Mouse (Mus musculus) neural tube, embryonic 12.5 days (tissue): ENCODE results near the gene Atp13a4. TPM values are rescaled to one million over a fixed set of nuclear protein-coding genes. Genes with fewer than 3 reads are reported as not detected.

ENCODE experiments used
- ATAC-seq: fragments of 200-750 bp; cut with Nextera tagmentation; 2 replicates; pipeline ENCODE4 v1.8.0; 2017; ENCODE audit warnings: low read depth, mild to moderate bottlenecking, moderate TSS enrichment, moderate library complexity; ENCODE audit not compliant: low FRiP score
- H3K27ac ChIP-seq: fragments of 300-500 bp; sonication (generic); 2 replicates; pipeline ENCODE4 v1.5.1; 2016
- H3K27me3 ChIP-seq: fragments of 300-500 bp; sonication (generic); replicated peaks from 2 replicates; pipeline ENCODE4 v1.6.1; 2016; ENCODE audit warnings: mild to moderate bottlenecking
- H3K36me3 ChIP-seq: fragments of 300-500 bp; sonication (generic); 2 replicates; pipeline ENCODE4 v1.6.1; 2016; ENCODE audit warnings: mild to moderate bottlenecking
- H3K4me1 ChIP-seq: fragments of 300-500 bp; sonication (generic); 2 replicates; pipeline ENCODE4 v1.6.1; 2016
- H3K4me2 ChIP-seq: fragments of 300-500 bp; sonication (generic); replicated peaks from 2 replicates; pipeline ENCODE4 v1.6.1; 2016; ENCODE audit warnings: mild to moderate bottlenecking
- H3K4me3 ChIP-seq: fragments of 300-500 bp; sonication (generic); 2 replicates; pipeline ENCODE4 v1.5.1; 2016
- H3K9ac ChIP-seq: fragments of 300-500 bp; sonication (generic); 2 replicates; pipeline ENCODE4 v1.6.1; 2016; ENCODE audit warnings: mild to moderate bottlenecking
- H3K9me3 ChIP-seq: fragments of 300-500 bp; sonication (generic); 2 replicates; pipeline ENCODE4 v1.6.1; 2016; ENCODE audit warnings: mild to moderate bottlenecking
- WGBS: fragments of 180-500 bp; shearing (Covaris S2); methylation state at CpG from one replicate; pipeline ENCODE4 v1.1.7; 2016; 5-methylcytosine and 5-hydroxymethylcytosine counted together
- polyA plus RNA-seq: library from polyadenylated mRNA; unstranded; fragments of >200 nt; fragmentation: Nextera tagmentation; extraction: Ambion mirVana; gene quantifications from 2 replicates; pipeline ENCODE4 v1.2.1, GENCODE M21; 2016

Atp13a4 gene
- polyA plus RNA-seq, 1 experiment from 2014 or later: 0.49 TPM

- H3K27ac ChIP-seq: no peak overlapping the region
- no peaks in the 10 kb centered on the region for H3K4me1 ChIP-seq
- WGBS: 82% methylated on average over 4 of the region's 4 CpGs
Observed at GRCm38 (mm10) chr16:29535866-29536265, 8.8 kb downstream of the Atp13a4 start.

GRCm38 (mm10) chr16:29533641-29534040, 11.0 kb downstream of the Atp13a4 start:
- H3K4me2 ChIP-seq: no peak overlapping the region
- WGBS: 84% methylated on average over 6 of the region's 6 CpGs
- H3K36me3 ChIP-seq: no peaks in the 10 kb centered on the region
- ATAC-seq: no peak
- no peaks in the 10 kb centered on the region for H3K9me3 ChIP-seq
- no peak overlapping the region for H3K9ac ChIP-seq
- H3K4me1 ChIP-seq: no peaks in the 10 kb centered on the region
- H3K27me3 ChIP-seq: no peaks in the 10 kb centered on the region
- H3K27ac ChIP-seq: no peak overlapping the region
- H3K4me3 ChIP-seq: no peak overlapping the region

More at GRCm38 (mm10) chr16:29535866-29536265, 8.8 kb downstream of the Atp13a4 start:
- no peaks in the 10 kb centered on the region for H3K9me3 ChIP-seq
- H3K27me3 ChIP-seq: no peaks in the 10 kb centered on the region
- no peak for ATAC-seq
- H3K36me3 ChIP-seq: no peaks in the 10 kb centered on the region
- no peak overlapping the region for H3K4me2 ChIP-seq
- no peak overlapping the region for H3K4me3 ChIP-seq
- no peak overlapping the region for H3K9ac ChIP-seq

GRCm38 (mm10) chr16:29527085-29527484, 17.6 kb downstream of the Atp13a4 start:
- H3K4me3 ChIP-seq: no peak overlapping the region
- 95% methylated on average over 6 of the region's 6 CpGs for WGBS
- ATAC-seq: no peak

GRCm38 (mm10) chr16:29526585-29526984, 18.1 kb downstream of the Atp13a4 start:
- H3K4me1 ChIP-seq: no peaks in the 10 kb centered on the region
- ATAC-seq: no peak
- no peaks in the 10 kb centered on the region for H3K27me3 ChIP-seq
- H3K9me3 ChIP-seq: no peaks in the 10 kb centered on the region
- 92% methylated on average over 8 of the region's 8 CpGs for WGBS
- no peak overlapping the region for H3K27ac ChIP-seq
- no peaks in the 10 kb centered on the region for H3K36me3 ChIP-seq
- no peak overlapping the region for H3K4me2 ChIP-seq
- H3K4me3 ChIP-seq: no peak overlapping the region
- H3K9ac ChIP-seq: no peak overlapping the region

More at GRCm38 (mm10) chr16:29527085-29527484, 17.6 kb downstream of the Atp13a4 start:
- Histone ChIP-seq H3K27me3 (no peaks in the 10 kb centered on the region), H3K36me3 (no peaks in the 10 kb centered on the region), H3K4me1 (no peaks in the 10 kb centered on the region), H3K9ac (no peak overlapping the region), H3K4me2 (no peak overlapping the region), H3K27ac (no peak overlapping the region), H3K9me3 (no peaks in the 10 kb centered on the region)

GRCm38 (mm10) chr16:29512495-29512894, 32.2 kb downstream of the Atp13a4 start:
- no peak overlapping the region for H3K27ac ChIP-seq
- no peaks in the 10 kb centered on the region for H3K36me3 ChIP-seq
- H3K4me3 ChIP-seq: no peak overlapping the region
- no peaks in the 10 kb centered on the region for H3K4me1 ChIP-seq
- no peak overlapping the region for H3K9ac ChIP-seq
- no peak overlapping the region for H3K4me2 ChIP-seq
- H3K9me3 ChIP-seq: no peaks in the 10 kb centered on the region
- no peak for ATAC-seq
- 83% methylated on average over 3 of the region's 3 CpGs for WGBS
- no peaks in the 10 kb centered on the region for H3K27me3 ChIP-seq

GRCm38 (mm10) chr16:29510743-29511142, 33.9 kb downstream of the Atp13a4 start:
- no peaks in the 10 kb centered on the region for H3K9me3 ChIP-seq
- no peak overlapping the region for H3K4me3 ChIP-seq
- no peak overlapping the region for H3K27ac ChIP-seq
- no peak for ATAC-seq
- H3K4me2 ChIP-seq: no peak overlapping the region
- H3K27me3 ChIP-seq: no peaks in the 10 kb centered on the region
- H3K36me3 ChIP-seq: no peaks in the 10 kb centered on the region
- 91% methylated on average over 7 of the region's 7 CpGs for WGBS
- no peak overlapping the region for H3K9ac ChIP-seq
- no peaks in the 10 kb centered on the region for H3K4me1 ChIP-seq

GRCm38 (mm10) chr16:29509881-29510280, 34.8 kb downstream of the Atp13a4 start:
- Histone ChIP-seq H3K36me3 (no peaks in the 10 kb centered on the region), H3K9me3 (no peaks in the 10 kb centered on the region), H3K27me3 (no peaks in the 10 kb centered on the region), H3K27ac (no peak overlapping the region), H3K9ac (no peak overlapping the region), H3K4me1 (no peaks in the 10 kb centered on the region), H3K4me2 (no peak overlapping the region), H3K4me3 (no peak overlapping the region)
- 92% methylated on average over 3 of the region's 3 CpGs for WGBS
- no peak for ATAC-seq

- Histone ChIP-seq H3K27ac (no peak overlapping the region), H3K9ac (no peak overlapping the region), H3K4me1 (no peaks in the 10 kb centered on the region), H3K27me3 (no peaks in the 10 kb centered on the region; the same call in 1 of the 2 replicates), H3K4me2 (no peak overlapping the region), H3K36me3 (no peaks in the 10 kb centered on the region), H3K9me3 (no peaks in the 10 kb centered on the region), H3K4me3 (no peak overlapping the region)
- 66% methylated on average over 4 of the region's 4 CpGs for WGBS
- no peak for ATAC-seq
Observed at GRCm38 (mm10) chr16:29504671-29505070, 40.0 kb downstream of the Atp13a4 start.

- Histone ChIP-seq H3K4me2 (no peak overlapping the region), H3K4me1 (no peaks in the 10 kb centered on the region), H3K9me3 (no peaks in the 10 kb centered on the region), H3K9ac (no peak overlapping the region), H3K27me3 (no peaks in the 10 kb centered on the region; the same call in 1 of the 2 replicates), H3K4me3 (no peak overlapping the region), H3K27ac (no peak overlapping the region), H3K36me3 (no peaks in the 10 kb centered on the region)
- WGBS: 77% methylated on average over 9 of the region's 9 CpGs
- no peak for ATAC-seq
Observed at GRCm38 (mm10) chr16:29504198-29504597, 40.5 kb downstream of the Atp13a4 start.

GRCm38 (mm10) chr16:29491031-29491430, 53.6 kb downstream of the Atp13a4 start:
- no peak overlapping the region for H3K4me2 ChIP-seq
- no peak overlapping the region for H3K9ac ChIP-seq
- H3K4me3 ChIP-seq: no peak overlapping the region
- H3K27ac ChIP-seq: no peak overlapping the region
- no peaks in the 10 kb centered on the region for H3K36me3 ChIP-seq
- H3K4me1 ChIP-seq: no peaks in the 10 kb centered on the region
- no peaks in the 10 kb centered on the region for H3K27me3 ChIP-seq
- ATAC-seq: no peak
- H3K9me3 ChIP-seq: no peaks in the 10 kb centered on the region
- WGBS: 86% methylated on average over 3 of the region's 3 CpGs

GRCm38 (mm10) chr16:29481439-29481838, 63.2 kb downstream of the Atp13a4 start:
- Histone ChIP-seq H3K4me1 (no peaks in the 10 kb centered on the region), H3K27me3 (no peaks in the 10 kb centered on the region), H3K4me2 (no peak overlapping the region), H3K4me3 (no peak overlapping the region), H3K9ac (no peak overlapping the region), H3K27ac (no peak overlapping the region), H3K36me3 (no peaks in the 10 kb centered on the region), H3K9me3 (no peaks in the 10 kb centered on the region)
- no peak for ATAC-seq

GRCm38 (mm10) chr16:29480396-29480795, 64.3 kb downstream of the Atp13a4 start:
- Histone ChIP-seq H3K4me3 (no peak overlapping the region), H3K27ac (no peak overlapping the region), H3K27me3 (no peaks in the 10 kb centered on the region), H3K4me1 (no peaks in the 10 kb centered on the region), H3K4me2 (no peak overlapping the region), H3K36me3 (no peaks in the 10 kb centered on the region), H3K9ac (no peak overlapping the region), H3K9me3 (no peaks in the 10 kb centered on the region)
- 90% methylated on average over 6 of the region's 6 CpGs for WGBS
- no peak for ATAC-seq

- 86% methylated on average over 3 of the region's 3 CpGs for WGBS
- Histone ChIP-seq H3K27ac (no peak overlapping the region), H3K4me2 (no peak overlapping the region), H3K27me3 (no peaks in the 10 kb centered on the region), H3K36me3 (no peaks in the 10 kb centered on the region), H3K9ac (no peak overlapping the region), H3K9me3 (no peaks in the 10 kb centered on the region), H3K4me3 (no peak overlapping the region), H3K4me1 (no peaks in the 10 kb centered on the region)
- no peak for ATAC-seq
Observed at GRCm38 (mm10) chr16:29463798-29464197, 80.9 kb downstream of the Atp13a4 start.
